Mouse (Mus musculus) heart, embryonic 12.5 days (tissue): Measurements from ENCODE around the gene Scly. TPM values are rescaled to one million over a fixed set of nuclear protein-coding genes. Genes with fewer than 3 reads are reported as not detected.

Source experiments
- ATAC-seq: fragments of 200-750 bp; cut with Nextera tagmentation; 2 replicates; pipeline ENCODE4 v1.8.0; 2017; ENCODE audit warnings: moderate TSS enrichment, moderate library complexity; ENCODE audit not compliant: insufficient number of reproducible peaks, low FRiP score
- H3K27ac ChIP-seq: fragments of 300-500 bp; sonication (generic); 2 replicates; pipeline ENCODE4 v1.5.1; 2016; ENCODE audit warnings: mild to moderate bottlenecking, moderate library complexity; ENCODE audit not compliant: poor library complexity, severe bottlenecking
- H3K27me3 ChIP-seq: fragments of 300-500 bp; sonication (generic); replicated peaks from 2 replicates; pipeline ENCODE4 v1.6.1; 2016; ENCODE audit warnings: mild to moderate bottlenecking, moderate library complexity
- H3K36me3 ChIP-seq: fragments of 300-500 bp; sonication (generic); 2 replicates; pipeline ENCODE4 v1.6.1; 2016; ENCODE audit warnings: mild to moderate bottlenecking, moderate library complexity
- H3K4me1 ChIP-seq: fragments of 300-500 bp; sonication (generic); replicated peaks from 2 replicates; pipeline ENCODE4 v1.6.1; 2016; ENCODE audit warnings: mild to moderate bottlenecking
- H3K4me2 ChIP-seq: fragments of 300-500 bp; sonication (generic); 2 replicates; pipeline ENCODE4 v1.6.1; 2016; ENCODE audit warnings: mild to moderate bottlenecking, moderate library complexity
- H3K4me3 ChIP-seq: fragments of 300-500 bp; sonication (generic); 2 replicates; pipeline ENCODE4 v1.5.1; 2016; ENCODE audit warnings: mild to moderate bottlenecking
- H3K9ac ChIP-seq: fragments of 300-500 bp; sonication (generic); 2 replicates; pipeline ENCODE4 v1.6.1; 2016; ENCODE audit warnings: mild to moderate bottlenecking, moderate library complexity
- H3K9me3 ChIP-seq: fragments of 300-500 bp; sonication (generic); replicated peaks from 2 replicates; pipeline ENCODE4 v1.6.1; 2016; ENCODE audit warnings: mild to moderate bottlenecking, moderate library complexity
- WGBS: fragments of 180-500 bp; shearing (Covaris S2); methylation state at CpG from one replicate; pipeline ENCODE4 v1.1.7; 2016; 5-methylcytosine and 5-hydroxymethylcytosine counted together
- polyA plus RNA-seq: library from polyadenylated mRNA; unstranded; fragments of >200 nt; fragmentation: Nextera tagmentation; extraction: Ambion mirVana; gene quantifications from 2 replicates; pipeline ENCODE4 v1.2.1, GENCODE M21; 2016

The Scly gene
- polyA plus RNA-seq, 1 experiment from 2014 or later: 14.8 TPM

- no peaks in the 10 kb centered on the region for H3K9me3 ChIP-seq
- H3K9ac ChIP-seq: no peak overlapping the region
- H3K27me3 ChIP-seq: no peaks in the 10 kb centered on the region
- no peak overlapping the region for H3K27ac ChIP-seq
- no peak overlapping the region for H3K4me2 ChIP-seq
- H3K4me1 ChIP-seq: no peaks in the 10 kb centered on the region
- peaks cover 68% of the 10 kb centered on the region for H3K36me3 ChIP-seq
- H3K4me3 ChIP-seq: no peak overlapping the region
- WGBS: 93% methylated on average over 4 of the region's 4 CpGs
- ATAC-seq: no peak
Observed at GRCm38 (mm10) chr1:91276581-91276980, 21.6 kb upstream of the Scly start.

GRCm38 (mm10) chr1:91277480-91277879 lies 20.7 kb upstream of the Scly start:
- Histone ChIP-seq H3K9me3 (no peaks in the 10 kb centered on the region), H3K4me1 (no peaks in the 10 kb centered on the region), H3K27ac (no peak overlapping the region), H3K27me3 (no peaks in the 10 kb centered on the region), H3K9ac (no peak overlapping the region), H3K4me2 (no peak overlapping the region), H3K36me3 (peaks cover 68% of the 10 kb centered on the region), H3K4me3 (no peak overlapping the region)
- 81% methylated on average over 2 of the region's 2 CpGs for WGBS
- no peak for ATAC-seq

- no peaks in the 10 kb centered on the region for H3K4me1 ChIP-seq
- 91% methylated on average over 3 of the region's 3 CpGs for WGBS
- H3K9ac ChIP-seq: no peak overlapping the region
- H3K27ac ChIP-seq: no peak overlapping the region
- ATAC-seq: peak; percentile 77; the same call in 1 of the 2 replicates
- peaks cover 70% of the 10 kb centered on the region for H3K36me3 ChIP-seq
- no peaks in the 10 kb centered on the region for H3K9me3 ChIP-seq
- no peaks in the 10 kb centered on the region for H3K27me3 ChIP-seq
- H3K4me3 ChIP-seq: no peak overlapping the region
- H3K4me2 ChIP-seq: no peak overlapping the region
Observed at GRCm38 (mm10) chr1:91278410-91279119, 19.6 kb upstream of the Scly start.

- no peaks in the 10 kb centered on the region for H3K9me3 ChIP-seq
- peaks cover 71% of the 10 kb centered on the region for H3K36me3 ChIP-seq
- H3K27ac ChIP-seq: no peak overlapping the region
- no peak overlapping the region for H3K9ac ChIP-seq
- no peaks in the 10 kb centered on the region for H3K27me3 ChIP-seq
- H3K4me3 ChIP-seq: no peak overlapping the region
- ATAC-seq: no peak
- no peak overlapping the region for H3K4me2 ChIP-seq
- no peaks in the 10 kb centered on the region for H3K4me1 ChIP-seq
- WGBS: 76% methylated on average over 1 of the region's 1 CpGs
Observed at GRCm38 (mm10) chr1:91279126-91279525, 19.0 kb upstream of the Scly start.

- H3K27ac ChIP-seq: no peak overlapping the region
- WGBS: 69% methylated on average over 1 of the region's 1 CpGs
- no peaks in the 10 kb centered on the region for H3K4me1 ChIP-seq
- no peak overlapping the region for H3K4me3 ChIP-seq
- no peaks in the 10 kb centered on the region for H3K9me3 ChIP-seq
- no peak overlapping the region for H3K9ac ChIP-seq
- H3K36me3 ChIP-seq: peaks cover 76% of the 10 kb centered on the region
- ATAC-seq: no peak
- no peaks in the 10 kb centered on the region for H3K27me3 ChIP-seq
- H3K4me2 ChIP-seq: no peak overlapping the region
Observed at GRCm38 (mm10) chr1:91282582-91282981, 15.6 kb upstream of the Scly start.

- no peak overlapping the region for H3K4me2 ChIP-seq
- H3K4me1 ChIP-seq: no peaks in the 10 kb centered on the region
- peaks cover 55% of the 10 kb centered on the region for H3K36me3 ChIP-seq
- no peak overlapping the region for H3K4me3 ChIP-seq
- no peak for ATAC-seq
- H3K27me3 ChIP-seq: no peaks in the 10 kb centered on the region
- no peaks in the 10 kb centered on the region for H3K9me3 ChIP-seq
- 100% methylated on average over 1 of the region's 1 CpGs for WGBS
- no peak overlapping the region for H3K27ac ChIP-seq
- no peak overlapping the region for H3K9ac ChIP-seq
Observed at GRCm38 (mm10) chr1:91289375-91289774, 8.8 kb upstream of the Scly start.

- H3K9me3 ChIP-seq: no peaks in the 10 kb centered on the region
- no peak overlapping the region for H3K4me2 ChIP-seq
- no peaks in the 10 kb centered on the region for H3K4me1 ChIP-seq
- no peak overlapping the region for H3K27ac ChIP-seq
- peaks cover 36% of the 10 kb centered on the region for H3K36me3 ChIP-seq
- H3K4me3 ChIP-seq: no peak overlapping the region
- no peak for ATAC-seq
- 88% methylated on average over 11 of the region's 11 CpGs for whole genome bisulfite sequencing
- no peak overlapping the region for H3K9ac ChIP-seq
- H3K27me3 ChIP-seq: no peaks in the 10 kb centered on the region
Observed at GRCm38 (mm10) chr1:91292101-91292825, 5.9 kb upstream of the Scly start.

GRCm38 (mm10) chr1:91295544-91295943 lies 2.6 kb upstream of the Scly start:
- no peak overlapping the region for H3K27ac ChIP-seq
- H3K36me3 ChIP-seq: peaks cover 19% of the 10 kb centered on the region
- no peaks in the 10 kb centered on the region for H3K27me3 ChIP-seq
- no peaks in the 10 kb centered on the region for H3K9me3 ChIP-seq
- no peak overlapping the region for H3K4me3 ChIP-seq
- no peak overlapping the region for H3K4me2 ChIP-seq
- ATAC-seq: no peak
- H3K9ac ChIP-seq: no peak overlapping the region
- peaks cover 10% of the 10 kb centered on the region for H3K4me1 ChIP-seq
- WGBS: 81% methylated on average over 6 of the region's 6 CpGs

GRCm38 (mm10) chr1:91299026-91299706 lies 1.0 kb downstream of the Scly start:
- Histone ChIP-seq H3K27ac (no peak overlapping the region), H3K9me3 (no peaks in the 10 kb centered on the region), H3K9ac (peak overlapping the region; percentile 76), H3K4me3 (peak overlapping the region; percentile 78), H3K4me2 (peak overlapping the region; percentile 84), H3K27me3 (no peaks in the 10 kb centered on the region), H3K36me3 (peaks cover 26% of the 10 kb centered on the region), H3K4me1 (peaks cover 10% of the 10 kb centered on the region)
- no peak for ATAC-seq
- WGBS: 74% methylated on average over 13 of the region's 13 CpGs

GRCm38 (mm10) chr1:91299707-91300426 lies 1.7 kb downstream of the Scly start:
- no peak overlapping the region for H3K9ac ChIP-seq
- peaks cover 10% of the 10 kb centered on the region for H3K4me1 ChIP-seq
- no peak overlapping the region for H3K27ac ChIP-seq
- peaks cover 26% of the 10 kb centered on the region for H3K36me3 ChIP-seq
- H3K4me2 ChIP-seq: no peak overlapping the region
- no peak overlapping the region for H3K4me3 ChIP-seq
- 87% methylated on average over 5 of the region's 5 CpGs for WGBS
- H3K27me3 ChIP-seq: no peaks in the 10 kb centered on the region
- no peak for ATAC-seq
- no peaks in the 10 kb centered on the region for H3K9me3 ChIP-seq
